Mouse (Mus musculus): ENCODE results near the gene Rgs17. TPM values are rescaled to one million over a fixed set of nuclear protein-coding genes. Genes with fewer than 3 reads are reported as not detected.

Gene Rgs17
- total and polyA plus RNA-seq, 3 experiments = 0.25 to 0.99 (median 0.75) TPM

DNA sequence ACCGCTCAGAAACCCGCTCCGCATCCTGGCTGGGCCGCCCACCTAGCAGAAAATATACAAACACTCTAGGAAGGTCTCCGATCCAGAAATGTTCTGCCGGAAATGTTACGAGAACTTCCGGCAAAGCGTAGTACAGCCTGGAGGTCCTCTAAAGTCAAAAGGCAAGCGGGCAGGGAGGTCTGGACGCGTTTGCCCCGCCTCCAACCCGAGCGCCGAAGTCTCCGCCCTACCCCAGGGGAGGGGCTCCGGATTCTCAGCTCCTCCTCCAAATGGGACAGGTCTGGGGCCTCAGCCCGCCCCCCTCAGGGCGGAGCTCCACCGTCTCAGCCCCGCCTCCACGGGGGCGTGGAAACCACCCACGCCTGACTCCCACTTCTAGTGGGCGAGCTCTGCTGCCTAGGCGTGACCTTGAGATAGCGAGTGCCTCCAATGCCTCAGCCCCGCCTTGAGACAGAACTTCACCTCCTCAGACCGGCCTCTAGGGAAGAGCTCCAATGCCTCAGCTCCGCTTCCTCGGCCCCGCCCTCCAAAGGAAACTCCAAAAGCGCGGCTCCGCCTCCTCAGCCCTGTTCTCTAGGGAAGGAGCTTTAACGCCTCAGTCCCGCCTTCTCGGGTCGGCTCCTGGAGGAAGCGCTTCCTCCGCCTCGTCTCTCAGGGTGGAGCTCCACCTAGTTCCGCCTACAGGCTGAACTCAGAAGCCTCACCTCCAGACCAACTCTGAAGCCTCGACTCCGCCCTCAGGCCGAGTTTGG is 98.3 kb downstream of the Rgs17 start, which contains the start of gene Mtrf1l:
TSS of gene Mtrf1l (minus strand) at position 171 of the 752 bp plus-strand sequence.
- WGBS = under 1% methylated on average over 47 of the region's 47 CpGs
- TF ChIP-seq CTCF (IDR thresholded peaks at IDR 0.05) (peak; percentile 36), POLR2A (IDR thresholded peaks at IDR 0.05; ENCODE audit: insufficient read depth, low read depth, low read length) (peak; percentile 79), EP300 (IDR thresholded peaks at IDR 0.05; ENCODE audit: insufficient read depth, low read depth, low read length) (peak; percentile 35; the same call in 1 of the 2 replicates)
- peak within 1 kb of the TSS; percentile 88 for H3K9ac ChIP-seq (ENCODE audit: low read depth, low read length)
- peak within 1 kb of the TSS; percentile 86 for H3K4me3 ChIP-seq
- H3K4me1 ChIP-seq (ENCODE audit: control insufficient read depth, insufficient read depth, low read length) = peaks cover 5% of the 10 kb centered on the region
- H3K36me3 ChIP-seq (ENCODE audit: control insufficient read depth, insufficient read depth, low read length) = peaks cover 2% of the 10 kb centered on the region
- H3K79me2 ChIP-seq (replicated peaks; ENCODE audit: control insufficient read depth, insufficient read depth, low read length) = 0 out of 2 replicates have a peak, but pooled peaks cover 1% of the 10 kb centered on the region
- H3K27me3 ChIP-seq (ENCODE audit: control insufficient read depth, insufficient read depth, low read length) = no peaks in the 10 kb centered on the region
- H3K27ac ChIP-seq = peak within 1 kb of the TSS; percentile 85
- DNase-seq = peak; percentile 97 to 98
- intact Hi-C loops (cut with DNase I) = loop anchor here (1.0 to 2.0 kb wide), 2 partner anchors 18 to 23 kb away; no protein-coding TSS in a partner anchor

DNA sequence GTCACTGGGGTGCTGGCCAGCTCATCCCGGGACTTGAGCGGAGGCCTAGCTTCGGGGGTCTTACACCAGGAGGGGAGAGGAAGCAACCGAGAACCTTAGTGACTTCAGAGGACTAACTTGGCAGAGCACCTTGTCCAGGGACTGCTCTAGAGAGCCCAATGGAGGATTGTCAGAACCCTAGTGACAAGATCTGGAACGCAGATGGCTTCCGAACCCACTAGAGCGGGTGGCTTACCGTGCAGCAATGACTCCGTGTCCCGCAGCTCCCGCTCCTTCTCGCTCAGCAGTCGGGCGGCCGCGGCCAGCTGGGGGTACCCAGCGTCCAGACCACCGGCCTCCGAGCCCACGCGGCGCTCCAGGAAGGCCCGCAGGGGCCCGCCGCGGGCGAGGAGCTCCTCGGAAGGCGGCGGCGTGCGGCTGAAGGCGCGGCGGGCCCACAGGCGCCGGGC is 98.9 kb downstream of the Rgs17 start:
- Histone ChIP-seq H3K4me1 (ENCODE audit: control insufficient read depth, insufficient read depth, low read length) (peaks cover 5% of the 10 kb centered on the region), H3K27me3 (ENCODE audit: control insufficient read depth, insufficient read depth, low read length) (no peaks in the 10 kb centered on the region), H3K4me3 (peak overlapping the region; percentile 86), H3K9ac (ENCODE audit: low read depth, low read length) (peak overlapping the region; percentile 88), H3K36me3 (ENCODE audit: control insufficient read depth, insufficient read depth, low read length) (peaks cover 2% of the 10 kb centered on the region), H3K79me2 (replicated peaks; ENCODE audit: control insufficient read depth, insufficient read depth, low read length) (0 out of 2 replicates have a peak, but pooled peaks cover 1% of the 10 kb centered on the region), H3K27ac (peak overlapping the region; percentile 85)
- DNase-seq = no peak
- WGBS = under 1% methylated on average over 37 of the region's 37 CpGs
- no peak for TF ChIP-seq EP300 (IDR thresholded peaks at IDR 0.05; ENCODE audit: insufficient read depth, low read depth, low read length)
- no peak for TF ChIP-seq POLR2A (IDR thresholded peaks at IDR 0.05; ENCODE audit: insufficient read depth, low read depth, low read length)
- no peak for TF ChIP-seq CTCF (IDR thresholded peaks at IDR 0.05)
- intact Hi-C loops (cut with DNase I) = no loop called here

DNA sequence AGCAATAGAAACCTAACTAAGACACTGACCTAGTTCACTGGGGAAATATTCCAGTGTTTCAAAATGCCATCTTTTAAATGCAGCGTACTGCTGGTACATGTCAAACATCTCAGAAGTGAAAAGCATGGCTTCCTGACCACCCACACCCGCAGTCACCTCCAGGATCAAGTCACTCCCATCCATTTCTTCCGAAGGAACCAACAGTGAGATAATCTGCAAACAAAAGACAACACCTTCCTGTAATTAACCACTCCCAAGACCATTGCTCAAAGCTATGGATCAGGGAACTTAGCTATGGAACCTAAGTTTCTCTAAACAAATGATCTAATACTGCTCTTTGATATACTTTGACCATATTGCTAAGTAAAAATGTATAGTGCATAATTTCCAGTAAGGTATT is 103.4 kb downstream of the Rgs17 start:
- Histone ChIP-seq H3K79me2 (replicated peaks; ENCODE audit: control insufficient read depth, insufficient read depth, low read length) (0 out of 2 replicates have a peak, but pooled peaks cover 1% of the 10 kb centered on the region), H3K9ac (ENCODE audit: low read depth, low read length) (no peak overlapping the region), H3K27ac (no peak overlapping the region), H3K36me3 (ENCODE audit: control insufficient read depth, insufficient read depth, low read length) (peaks cover 4% of the 10 kb centered on the region), H3K4me1 (ENCODE audit: control insufficient read depth, insufficient read depth, low read length) (peaks cover 5% of the 10 kb centered on the region), H3K27me3 (ENCODE audit: control insufficient read depth, insufficient read depth, low read length) (no peaks in the 10 kb centered on the region), H3K4me3 (no peak overlapping the region)
- intact Hi-C loops (cut with DNase I) = no loop called here
- no peak for DNase-seq
- TF ChIP-seq POLR2A (IDR thresholded peaks at IDR 0.05; ENCODE audit: insufficient read depth, low read depth, low read length) = no peak
- 79% methylated on average over 3 of the region's 3 CpGs for WGBS

DNA sequence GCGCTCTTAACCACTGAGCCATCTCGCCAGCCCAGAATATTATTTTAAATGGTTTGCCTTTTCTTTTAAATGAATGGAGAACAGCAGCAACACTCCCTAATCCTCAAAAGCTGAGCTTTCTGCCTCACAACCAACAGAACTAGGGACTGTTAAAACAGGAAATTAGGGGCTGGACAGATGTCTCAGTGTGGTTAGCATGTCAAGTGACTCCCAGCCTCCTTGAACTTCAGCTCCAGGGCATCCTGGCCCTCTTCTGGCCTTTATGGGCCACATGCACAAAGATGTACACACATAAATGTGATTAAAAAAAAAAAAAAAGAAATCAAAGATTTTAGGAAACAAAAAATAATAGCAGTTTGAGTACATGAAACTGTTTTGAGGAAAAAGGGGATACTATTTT is 106.2 kb downstream of the Rgs17 start:
- intact Hi-C loops (cut with DNase I) = no loop called here
- 99% methylated on average over 2 of the region's 2 CpGs for WGBS
- no peak overlapping the region for H3K9ac ChIP-seq (ENCODE audit: low read depth, low read length)
- no peak overlapping the region for H3K27ac ChIP-seq
- H3K4me1 ChIP-seq (ENCODE audit: control insufficient read depth, insufficient read depth, low read length) = no peaks in the 10 kb centered on the region
- peaks cover 2% of the 10 kb centered on the region for H3K36me3 ChIP-seq (ENCODE audit: control insufficient read depth, insufficient read depth, low read length)
- H3K4me3 ChIP-seq = no peak overlapping the region
- no peak for DNase-seq
- no peaks in the 10 kb centered on the region for H3K27me3 ChIP-seq (ENCODE audit: control insufficient read depth, insufficient read depth, low read length)
- TF ChIP-seq EP300 (IDR thresholded peaks at IDR 0.05; ENCODE audit: insufficient read depth, low read depth, low read length) = no peak
- TF ChIP-seq CTCF (IDR thresholded peaks at IDR 0.05) = no peak
- TF ChIP-seq POLR2A (IDR thresholded peaks at IDR 0.05; ENCODE audit: insufficient read depth, low read depth, low read length) = no peak
- H3K79me2 ChIP-seq (replicated peaks; ENCODE audit: control insufficient read depth, insufficient read depth, low read length) = 0 out of 2 replicates have a peak, but pooled peaks cover 1% of the 10 kb centered on the region

DNA sequence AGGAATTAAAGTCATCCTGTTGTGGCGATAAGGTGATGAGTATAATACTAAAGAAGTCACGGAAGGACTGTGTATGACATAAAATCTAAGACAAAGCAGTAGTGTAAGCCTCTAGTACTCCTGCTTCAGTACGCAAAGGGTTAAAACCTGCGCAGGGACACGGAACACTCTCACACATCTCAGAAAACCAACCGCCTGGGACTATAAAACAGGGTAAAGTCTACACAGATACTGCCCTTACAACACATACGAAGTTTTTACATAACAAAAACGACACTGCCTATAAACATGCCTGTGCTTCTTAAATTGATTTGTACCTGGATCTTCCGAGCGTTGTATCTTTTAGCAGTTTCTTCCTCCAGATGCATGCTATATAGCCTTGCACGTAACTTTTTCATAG is 108.5 kb downstream of the Rgs17 start:
- H3K4me3 ChIP-seq = no peak overlapping the region
- no peak overlapping the region for H3K27ac ChIP-seq
- 93% methylated on average over 11 of the region's 11 CpGs for WGBS
- DNase-seq = no peak
- no peaks in the 10 kb centered on the region for H3K27me3 ChIP-seq (ENCODE audit: control insufficient read depth, insufficient read depth, low read length)
- no peaks in the 10 kb centered on the region for H3K4me1 ChIP-seq (ENCODE audit: control insufficient read depth, insufficient read depth, low read length)
- no peak overlapping the region for H3K9ac ChIP-seq (ENCODE audit: low read depth, low read length)
- intact Hi-C loops (cut with DNase I) = no loop called here
- H3K36me3 ChIP-seq (ENCODE audit: control insufficient read depth, insufficient read depth, low read length) = peaks cover 2% of the 10 kb centered on the region
- no peaks in the 10 kb centered on the region for H3K79me2 ChIP-seq (replicated peaks; ENCODE audit: control insufficient read depth, insufficient read depth, low read length)
- TF ChIP-seq CTCF (IDR thresholded peaks at IDR 0.05) = no peak
- TF ChIP-seq EP300 (IDR thresholded peaks at IDR 0.05; ENCODE audit: insufficient read depth, low read depth, low read length) = no peak
- no peak for TF ChIP-seq POLR2A (IDR thresholded peaks at IDR 0.05; ENCODE audit: insufficient read depth, low read depth, low read length)

DNA sequence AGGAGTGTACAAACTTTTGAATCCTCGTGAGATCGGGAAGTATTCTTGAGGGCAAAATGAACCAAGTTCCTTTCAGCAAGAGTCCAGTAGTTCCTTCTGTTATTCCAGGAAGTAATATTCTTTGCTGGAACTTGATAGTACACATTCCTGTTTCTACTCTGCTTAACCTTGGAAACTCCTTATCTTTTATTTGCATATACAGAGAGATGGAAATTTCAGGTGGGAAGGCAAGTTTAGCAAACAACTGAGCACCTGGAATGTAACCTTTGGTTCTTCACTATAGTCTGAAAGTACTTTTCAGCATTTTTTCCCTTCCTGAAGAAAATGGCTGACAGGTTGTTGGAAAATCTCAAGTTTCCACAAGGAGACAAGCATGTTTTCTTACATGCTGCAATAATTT is 114.5 kb downstream of the Rgs17 start:
- intact Hi-C loops (cut with DNase I) = no loop called here
- Histone ChIP-seq H3K9ac (ENCODE audit: low read depth, low read length) (no peak overlapping the region), H3K4me1 (ENCODE audit: control insufficient read depth, insufficient read depth, low read length) (peaks cover 2% of the 10 kb centered on the region; the same call in 1 of the 2 replicates), H3K36me3 (ENCODE audit: control insufficient read depth, insufficient read depth, low read length) (peaks cover 2% of the 10 kb centered on the region), H3K79me2 (replicated peaks; ENCODE audit: control insufficient read depth, insufficient read depth, low read length) (no peaks in the 10 kb centered on the region; the same call in 1 of the 2 replicates), H3K4me3 (no peak overlapping the region), H3K27me3 (ENCODE audit: control insufficient read depth, insufficient read depth, low read length) (no peaks in the 10 kb centered on the region), H3K27ac (no peak overlapping the region)
- TF ChIP-seq POLR2A (IDR thresholded peaks at IDR 0.05; ENCODE audit: insufficient read depth, low read depth, low read length) (no peak), CTCF (IDR thresholded peaks at IDR 0.05) (no peak), EP300 (IDR thresholded peaks at IDR 0.05; ENCODE audit: insufficient read depth, low read depth, low read length) (no peak)
- no peak for DNase-seq
- 30% methylated on average over 2 of the region's 2 CpGs for WGBS

Data from heart, adult 2 months (tissue).